Mouse (Mus musculus): Measurements from ENCODE around the gene Ogfr.

The Ogfr gene

DNA sequence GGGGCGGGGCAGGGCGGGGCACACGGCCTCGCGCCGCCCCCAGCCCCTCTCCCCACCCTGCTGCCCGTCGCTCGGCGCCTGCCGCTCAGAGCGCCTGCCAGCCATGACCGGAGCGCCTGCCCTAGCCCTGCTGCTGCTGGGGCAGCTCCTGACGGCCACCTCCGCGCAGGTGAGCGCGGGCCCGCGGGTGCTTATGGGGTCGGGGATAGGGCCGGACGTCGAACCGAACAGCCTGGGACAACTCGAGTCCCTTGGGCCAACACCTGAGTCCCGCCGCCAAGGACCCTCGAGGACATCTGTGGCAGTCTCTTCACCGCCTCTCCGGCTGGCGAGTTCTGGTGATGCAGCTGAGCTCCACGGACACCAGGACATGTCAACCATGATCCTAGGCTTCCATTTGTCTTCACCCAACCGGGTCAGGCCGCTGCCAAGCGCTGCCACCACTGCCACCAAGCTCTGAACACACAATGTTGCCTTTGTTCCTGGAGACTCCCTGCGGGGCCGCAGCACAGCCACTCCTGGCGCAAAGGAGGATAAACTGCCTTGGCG is 9.2 kb downstream of the Ogfr start:
- DNase-seq (ENCODE audit: extremely low read depth, insufficient read length, low spot score), result no peak

DNA sequence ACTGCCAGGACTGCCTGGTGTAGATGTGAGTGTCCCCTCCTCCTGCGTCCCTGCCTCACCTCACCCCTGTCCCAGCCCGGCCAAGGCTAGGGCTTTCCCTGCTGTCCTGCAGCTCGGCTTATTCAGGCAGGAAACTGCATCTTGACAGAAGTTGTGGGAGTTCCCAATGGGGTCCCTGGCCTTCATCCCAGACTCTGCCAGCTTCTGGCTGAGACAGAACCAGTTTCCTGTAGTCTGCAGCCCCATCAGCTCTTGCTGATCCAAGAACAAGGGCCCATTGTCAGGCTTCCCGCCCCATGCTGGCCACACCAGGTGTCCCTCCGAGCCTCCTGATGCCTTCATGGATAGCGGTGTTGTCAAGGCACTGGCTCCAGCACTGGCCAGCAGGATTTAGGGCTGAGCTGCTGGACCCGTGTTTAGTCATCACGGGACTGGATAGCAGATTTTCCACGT is 11.6 kb downstream of the Ogfr start:
- DNase-seq (ENCODE audit: extremely low read depth, insufficient read length, low spot score), result peak; percentile 58

- DNase-seq (ENCODE audit: extremely low read depth, insufficient read length, low spot score), result no peak
Observed at GRCm38 (mm10) chr2:180604781-180605180, 15.7 kb downstream of the Ogfr start.

DNA sequence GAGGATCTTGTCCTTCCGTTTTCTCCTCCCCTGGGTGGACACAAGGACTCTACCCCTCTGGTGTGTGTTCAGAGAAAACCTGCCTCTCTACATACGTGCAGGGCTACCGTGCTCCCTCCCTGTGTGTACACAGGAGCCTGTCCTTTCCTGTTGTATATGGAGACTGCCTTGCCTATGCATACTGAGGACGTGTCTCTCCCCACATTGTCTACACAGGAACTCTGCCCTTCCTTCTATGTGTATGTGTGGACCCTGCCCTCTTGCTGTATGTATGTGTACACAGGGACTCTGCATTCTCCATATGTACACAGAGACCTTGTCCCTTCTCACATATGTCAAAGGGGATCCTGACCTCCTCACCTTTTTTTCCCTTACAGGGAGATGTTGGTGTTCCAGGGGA is 21.2 kb downstream of the Ogfr start:
- no peak for DNase-seq (ENCODE audit: extremely low read depth, insufficient read length, low spot score)

DNA sequence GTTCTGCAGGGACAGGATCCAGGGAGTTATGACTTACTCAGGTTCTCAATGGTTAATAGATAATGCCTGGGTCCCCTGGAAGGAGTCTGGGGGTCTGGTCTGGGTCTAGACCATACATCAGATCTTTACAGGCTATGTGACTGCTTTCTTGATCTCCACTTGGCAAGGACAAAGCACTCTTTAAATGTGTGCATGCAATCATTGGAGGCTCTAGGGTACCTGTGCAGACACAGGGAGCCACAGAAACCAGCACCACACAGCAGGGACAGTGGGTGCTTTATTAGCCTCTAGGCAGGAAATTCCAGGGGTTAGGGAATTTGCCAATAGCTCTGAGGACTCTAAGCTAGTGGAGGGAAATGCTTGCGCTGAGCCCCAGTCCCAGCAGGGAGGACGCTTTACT is 22.8 kb downstream of the Ogfr start:
- no peak for DNase-seq (ENCODE audit: extremely low read depth, insufficient read length, low spot score)

DNA sequence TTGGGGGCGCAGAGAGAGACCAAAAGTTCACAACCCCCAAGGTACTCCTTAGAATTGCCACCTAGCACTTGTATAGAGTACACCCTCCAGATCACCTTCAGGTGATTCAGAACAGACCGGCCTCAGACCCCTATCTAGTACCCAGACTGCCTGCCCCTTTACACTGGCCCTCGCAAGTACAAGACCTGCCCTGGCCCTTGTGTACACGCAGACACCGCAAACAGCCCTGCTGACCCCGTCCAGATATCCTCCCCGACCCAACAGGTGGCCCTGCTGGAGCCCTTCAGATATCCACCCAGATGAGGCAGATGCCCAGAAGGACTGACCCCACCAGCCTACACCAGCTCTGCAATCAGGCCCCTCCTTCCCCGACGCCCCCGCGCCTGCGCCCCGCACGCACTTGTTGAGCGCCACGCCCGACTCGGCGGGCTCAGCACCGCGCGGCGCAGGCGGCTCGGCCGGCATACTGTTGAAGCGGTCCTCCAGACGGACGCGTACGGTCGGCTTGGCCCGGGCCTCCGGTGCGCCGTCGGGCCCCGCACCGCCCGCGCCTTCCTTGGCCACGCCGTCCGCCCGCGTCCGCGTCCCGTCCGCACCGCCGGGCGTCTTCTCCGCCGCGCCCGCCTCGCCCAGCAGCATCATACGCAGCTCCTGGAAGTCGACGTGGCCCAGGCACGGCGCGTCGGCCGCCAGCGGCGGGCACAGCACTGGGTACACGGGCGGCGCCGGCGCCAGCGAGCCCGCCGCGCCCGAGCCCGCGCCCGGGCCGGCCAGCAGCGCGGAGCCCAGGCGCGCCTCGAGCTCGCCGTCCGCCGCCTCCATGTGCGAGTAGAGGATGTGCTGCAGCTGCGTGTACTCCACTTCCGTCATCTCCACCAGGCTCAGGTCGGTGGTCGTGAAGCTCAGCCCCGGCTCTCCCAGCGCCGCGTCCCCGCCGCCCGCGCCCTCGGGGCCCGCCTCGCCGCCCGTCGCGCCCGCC is 52.8 kb downstream of the Ogfr start:
- no peak for DNase-seq (ENCODE audit: extremely low read depth, insufficient read length, low spot score)

GRCm38 (mm10) chr2:180642555-180643260 is 53.7 kb downstream of the Ogfr start, which contains the start of gene Tcfl5:
Gene Tcfl5 (minus strand): TSS chr2:180642708.
- no peak for DNase-seq (ENCODE audit: extremely low read depth, insufficient read length, low spot score)

- DNase-seq (ENCODE audit: extremely low read depth, insufficient read length, low spot score), result no peak
Observed at GRCm38 (mm10) chr2:180643626-180644025, 54.6 kb downstream of the Ogfr start.
